Mouse (Mus musculus) lung, adult 2 months (tissue): ENCODE data around the gene Fam243.

Experiments used
- CTCF ChIP-seq: fragments of 200-500 bp; IDR thresholded peaks from 2 replicates; pipeline ENCODE4 v1.5.1; 2011; ENCODE audit warnings: mild to moderate bottlenecking, low read length, control low read depth; ENCODE audit not compliant: insufficient read depth
- POLR2A ChIP-seq: fragments of 200-500 bp; IDR thresholded peaks from 2 replicates; pipeline ENCODE4 v1.6.1; 2011; ENCODE audit warnings: low read depth, mild to moderate bottlenecking, control low read depth, low read length, borderline replicate concordance; ENCODE audit errors: extremely low read depth

GRCm38 (mm10) chr16:92357566-92357965 lies 36.3 kb upstream of the Fam243 start:
- TF ChIP-seq CTCF (no peak), POLR2A (no peak)
